Mouse (Mus musculus) heart, postnatal 10 days (tissue): ENCODE results near the gene Coro2a. TPM values are rescaled to one million over a fixed set of nuclear protein-coding genes. Genes with fewer than 3 reads are reported as not detected.
"Not testable (repeated sequence)": the region's sequence is repeated elsewhere in the genome, so short reads cannot be mapped to it uniquely, and the experiment has no call there.

Source experiments
- DNase-seq, 2 experiments: peaks; one replicate each; pipeline ENCODE4 v3.0.0; 2021
- intact Hi-C: fragments of 180-260 bp; cut with DNase I; formaldehyde crosslinking; loops from one replicate; pipeline ENCODE4 v1.15.1; 2025
- total RNA-seq, 2 experiments: library from RNA; stranded (reverse); gene quantifications; 2 replicates each; pipeline ENCODE4 v1.2.3; 2021

The Coro2a gene
- total RNA-seq, 2 experiments from 2014 or later: 0.27 to 0.43 TPM

GRCm38 (mm10) chr4:46586473-46586872, 15.5 kb downstream of the Coro2a start:
- no peak for DNase-seq

GRCm38 (mm10) chr4:46585811-46586190, 16.2 kb downstream of the Coro2a start:
- intact Hi-C loops: loop anchor here (1.0 kb wide), 1 partner anchor 12 kb away; no protein-coding TSS in a partner anchor
- DNase-seq: no peak

More at GRCm38 (mm10) chr4:46586473-46586872, 15.5 kb downstream of the Coro2a start:
- intact Hi-C loops: no loop called here

GRCm38 (mm10) chr4:46585041-46585810, 16.8 kb downstream of the Coro2a start:
- intact Hi-C loops: loop anchor here (1.0 kb wide), 1 partner anchor 11 kb away; no protein-coding TSS in a partner anchor
- DNase-seq: no peak

GRCm38 (mm10) chr4:46584536-46584935, 17.5 kb downstream of the Coro2a start:
- intact Hi-C loops, DNase-seq: not testable (repeated sequence)

- intact Hi-C loops, DNase-seq: not testable (repeated sequence)
Measured at GRCm38 (mm10) chr4:46584084-46584483, 17.9 kb downstream of the Coro2a start.

- DNase-seq, intact Hi-C loops: not testable (repeated sequence)
Measured at GRCm38 (mm10) chr4:46582024-46582423, 20.0 kb downstream of the Coro2a start.

GRCm38 (mm10) chr4:46581577-46581976, 20.4 kb downstream of the Coro2a start:
- intact Hi-C loops, DNase-seq: not testable (repeated sequence)

- DNase-seq, intact Hi-C loops: not testable (repeated sequence)
Measured at GRCm38 (mm10) chr4:46580799-46581243, 21.2 kb downstream of the Coro2a start.

- DNase-seq, intact Hi-C loops: not testable (repeated sequence)
Measured at GRCm38 (mm10) chr4:46578796-46579346, 23.1 kb downstream of the Coro2a start.

- no peak for DNase-seq
- intact Hi-C loops: no loop called here
Measured at GRCm38 (mm10) chr4:46578228-46578627, 23.8 kb downstream of the Coro2a start.

GRCm38 (mm10) chr4:46575509-46576284, 26.3 kb downstream of the Coro2a start:
- DNase-seq, intact Hi-C loops: not testable (repeated sequence)

GRCm38 (mm10) chr4:46574841-46575240, 27.2 kb downstream of the Coro2a start:
- no peak for DNase-seq
- intact Hi-C loops: loop anchor here (1.0 kb wide), 1 partner anchor 10 kb away; no protein-coding TSS in a partner anchor

GRCm38 (mm10) chr4:46574024-46574753, 27.8 kb downstream of the Coro2a start:
- no peak for DNase-seq
- intact Hi-C loops: loop anchor here (1.0 kb wide), 1 partner anchor 11 kb away; no protein-coding TSS in a partner anchor

GRCm38 (mm10) chr4:46572616-46573015, 29.4 kb downstream of the Coro2a start:
- intact Hi-C loops: no loop called here
- DNase-seq: no peak

- no peak for DNase-seq
- intact Hi-C loops: no loop called here
Measured at GRCm38 (mm10) chr4:46571744-46572143, 30.3 kb downstream of the Coro2a start.

- intact Hi-C loops: no loop called here
- no peak for DNase-seq
Measured at GRCm38 (mm10) chr4:46569671-46570070, 32.3 kb downstream of the Coro2a start.

GRCm38 (mm10) chr4:46568169-46568568, 33.8 kb downstream of the Coro2a start:
- DNase-seq: no peak
- intact Hi-C loops: no loop called here

- no peak for DNase-seq
Measured at GRCm38 (mm10) chr4:46566931-46567671, 34.9 kb downstream of the Coro2a start.

GRCm38 (mm10) chr4:46565393-46565955, 36.5 kb downstream of the Coro2a start:
- DNase-seq: no peak
- intact Hi-C loops: no loop called here

More at GRCm38 (mm10) chr4:46566931-46567671, 34.9 kb downstream of the Coro2a start:
- intact Hi-C loops: no loop called here
